Mouse (Mus musculus) intestine, postnatal 0 days (tissue): ENCODE measurements around the gene Cdk5r2. TPM values are rescaled to one million over a fixed set of nuclear protein-coding genes. Genes with fewer than 3 reads are reported as not detected.

ENCODE experiments used
- ATAC-seq: fragments of 200-750 bp; cut with Nextera tagmentation; 2 replicates; pipeline ENCODE4 v1.8.0; 2017; ENCODE audit warnings: mild to moderate bottlenecking, moderate TSS enrichment, moderate library complexity
- H3K27ac ChIP-seq: fragments of 300-500 bp; sonication (generic); 2 replicates; pipeline ENCODE4 v1.5.1; 2014; ENCODE audit warnings: mild to moderate bottlenecking, low read depth, low read length, moderate library complexity
- H3K27me3 ChIP-seq: fragments of 300-500 bp; sonication (generic); replicated peaks from 2 replicates; pipeline ENCODE4 v1.6.1; 2014; ENCODE audit warnings: low read length, mixed read lengths; ENCODE audit not compliant: control insufficient read depth, insufficient read depth
- H3K36me3 ChIP-seq: fragments of 300-500 bp; sonication (generic); 2 replicates; pipeline ENCODE4 v1.6.1; 2014; ENCODE audit warnings: mild to moderate bottlenecking, moderate library complexity; ENCODE audit not compliant: control insufficient read depth, insufficient read depth
- H3K4me1 ChIP-seq: fragments of 300-500 bp; sonication (generic); replicated peaks from 2 replicates; pipeline ENCODE4 v1.6.1; 2014; ENCODE audit warnings: antibody characterized with exemption, low read length, mixed read lengths; ENCODE audit not compliant: control insufficient read depth, insufficient read depth
- H3K4me2 ChIP-seq: fragments of 300-500 bp; sonication (generic); replicated peaks from 2 replicates; pipeline ENCODE4 v1.6.1; 2014; ENCODE audit warnings: low read depth, mild to moderate bottlenecking, moderate library complexity
- H3K4me3 ChIP-seq: fragments of 300-500 bp; sonication (generic); 2 replicates; pipeline ENCODE4 v1.5.1; 2014; ENCODE audit warnings: low read depth, low read length
- H3K9ac ChIP-seq: fragments of 300-500 bp; sonication (generic); 2 replicates; pipeline ENCODE4 v1.6.1; 2014; ENCODE audit warnings: mild to moderate bottlenecking, low read depth, low read length
- H3K9me3 ChIP-seq: fragments of 300-500 bp; sonication (generic); 2 replicates; pipeline ENCODE4 v1.6.1; 2016; ENCODE audit warnings: mixed run types; ENCODE audit not compliant: control insufficient read depth
- CTCF ChIP-seq: sonication (generic); IDR thresholded peaks from 2 replicates; pipeline ENCODE4 v1.5.1; 2016; ENCODE audit warnings: low read depth, mild to moderate bottlenecking, control low read depth, antibody characterized with exemption, moderate library complexity
- whole genome bisulfite sequencing: fragments of 180-500 bp; shearing (Covaris S2); extraction: QIAGEN DNeasy Blood & Tissue Kit; methylation state at CpG from one replicate; pipeline ENCODE4 v1.1.7; 2014; 5-methylcytosine and 5-hydroxymethylcytosine counted together
- microRNA counts: library from miRNA; unstranded; fragments of <30 nt; microRNA quantifications from one replicate; lab custom pipeline; 2016
- microRNA-seq: library from miRNA; unstranded; fragments of <30 nt; microRNA quantifications from one replicate; pipeline ENCODE4, GENCODE M21; 2016
- polyA plus RNA-seq: library from polyadenylated mRNA; unstranded; fragments of >200 nt; fragmentation: Nextera tagmentation; extraction: Ambion mirVana; gene quantifications from 2 replicates; pipeline ENCODE4 v1.2.1, GENCODE M21; 2015

Cdk5r2 gene
- polyA plus RNA-seq, 1 experiment from 2014 or later, result 0.29 TPM

- H3K9me3 ChIP-seq, result no peaks in the 10 kb centered on the region
- H3K36me3 ChIP-seq, result no peaks in the 10 kb centered on the region
- H3K27me3 ChIP-seq, result peaks cover 34% of the 10 kb centered on the region
- TF ChIP-seq CTCF, result no peak
- under 1% methylated on average over 63 of the region's 66 CpGs for WGBS
- 0 out of 2 replicates have a peak overlapping the region, but pooled peaks have one; percentile 2 for H3K9ac ChIP-seq
- ATAC-seq, result peak; percentile 75
- peak overlapping the region; percentile 28 for H3K4me3 ChIP-seq
- H3K4me2 ChIP-seq, result peak overlapping the region; percentile 58
- H3K4me1 ChIP-seq, result no peaks in the 10 kb centered on the region
- H3K27ac ChIP-seq, result no peak overlapping the region
Observed at GRCm38 (mm10) chr1:74900341-74901285, 45.9 kb downstream of the Cdk5r2 start.

GRCm38 (mm10) chr1:74901686-74902085 is 47.0 kb downstream of the Cdk5r2 start:
- peak; percentile 68 for TF ChIP-seq CTCF
- H3K9me3 ChIP-seq, result no peaks in the 10 kb centered on the region

DNA sequence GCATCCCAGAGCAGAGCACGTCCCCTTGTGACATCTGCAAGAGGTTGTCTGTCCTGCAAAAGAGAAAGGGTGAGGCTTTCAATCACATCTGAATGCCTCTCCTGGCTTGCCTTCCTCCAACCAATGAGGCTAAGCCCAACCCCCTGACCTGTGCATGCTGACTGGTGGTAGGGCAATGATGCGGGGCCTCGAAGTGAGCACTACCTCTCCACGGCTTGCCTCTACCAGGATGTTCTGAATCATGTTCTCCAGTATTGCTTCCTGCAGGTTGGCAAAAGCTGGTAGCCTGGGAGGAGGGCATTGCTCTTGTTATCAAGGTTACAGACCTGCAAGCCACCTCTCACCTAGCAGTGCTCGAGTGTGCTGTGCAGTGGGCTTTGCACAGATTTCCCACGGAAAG is 47.5 kb downstream of the Cdk5r2 start:
- no peak for ATAC-seq
- H3K4me2 ChIP-seq, result no peak overlapping the region
- 16% methylated on average over 6 of the region's 6 CpGs for WGBS

More at GRCm38 (mm10) chr1:74901686-74902085, 47.0 kb downstream of the Cdk5r2 start:
- H3K4me3 ChIP-seq, result no peak overlapping the region
- no peaks in the 10 kb centered on the region for H3K4me1 ChIP-seq
- no peak for ATAC-seq
- peaks cover 34% of the 10 kb centered on the region for H3K27me3 ChIP-seq
- H3K36me3 ChIP-seq, result no peaks in the 10 kb centered on the region
- WGBS, result 16% methylated on average over 3 of the region's 3 CpGs
- H3K4me2 ChIP-seq, result no peak overlapping the region
- no peak overlapping the region for H3K27ac ChIP-seq
- H3K9ac ChIP-seq, result no peak overlapping the region

More for the DNA sequence above, 47.5 kb downstream of the Cdk5r2 start:
- Histone ChIP-seq H3K27me3 (peaks cover 34% of the 10 kb centered on the region), H3K4me1 (no peaks in the 10 kb centered on the region), H3K9me3 (no peaks in the 10 kb centered on the region), H3K9ac (no peak overlapping the region), H3K4me3 (no peak overlapping the region), H3K27ac (no peak overlapping the region), H3K36me3 (no peaks in the 10 kb centered on the region)
- no peak for TF ChIP-seq CTCF

MicroRNAs encoded within 50 kb of the gene (microRNA counts, 519-probe panel; counts per million panel counts)
- 4,726 counts per million, percentile 79 among the panel's probes with 10 or more counts for microRNA mmu-miR-375 (lab: Ali Mortazavi, UCI)

Small RNAs within 50 kb of the gene (microRNA-seq; reads per million reads assigned to microRNA genes)
- gene Mir375, result 14,293 reads per million, percentile 95 among the genes with 10 or more reads in this experiment

Other genes starting within 250 kb of the Cdk5r2 start
- 2.1 TPM in 2 replicates for gene Ttll4, start 193.2 kb upstream of the Cdk5r2 start, polyA plus RNA-seq
- gene Cyp27a1, start 141.4 kb upstream of the Cdk5r2 start, polyA plus RNA-seq, result 4.6 and 6.3 TPM in 2 replicates
- 0.08 and 0.09 TPM in 2 replicates for gene Prkag3, start 105.7 kb upstream of the Cdk5r2 start, polyA plus RNA-seq
- gene Wnt6, start 83.0 kb upstream of the Cdk5r2 start, polyA plus RNA-seq, result 0.33 and 0.66 TPM in 2 replicates
- not detected in 2 replicates for gene Wnt10a, start 63.4 kb upstream of the Cdk5r2 start, polyA plus RNA-seq
- 0.59 and 1.3 TPM in 2 replicates for gene Fev, start 30.5 kb downstream of the Cdk5r2 start, polyA plus RNA-seq
- 0.71 and 1.2 TPM in 2 replicates for gene Cryba2, start 38.2 kb downstream of the Cdk5r2 start, polyA plus RNA-seq
- 0.03 and 0.04 TPM in 2 replicates for gene Cfap65, start 80.7 kb downstream of the Cdk5r2 start, polyA plus RNA-seq
- 24.9 and 25.3 TPM in 2 replicates for gene Ihh, start 96.7 kb downstream of the Cdk5r2 start, polyA plus RNA-seq